Mouse (Mus musculus) natural killer cell, adult 2 months (primary cell): ENCODE data around the gene Olfr1164.

Experiments used
- DNase-seq, 2 experiments: peaks; one replicate each; pipeline ENCODE4 v3.0.0; 2022; ENCODE audit warnings: low spot score in 2 of 2

Olfr1164 gene

GRCm38 (mm10) chr2:88093866-88094265 is at the start of gene Olfr1164:
Olfr1164 (minus strand) TSS chr2:88093966.
- DNase-seq = no peak

GRCm38 (mm10) chr2:88128172-88128571 is 34.4 kb upstream of the Olfr1164 start, which contains the start of gene Olfr1166:
Olfr1166 (minus strand) TSS chr2:88128272.
- no peak for DNase-seq

- DNase-seq = no peak
These were observed 22.0 kb downstream of the Olfr1164 start, which contains the start of gene Olfr1163 for GRCm38 (mm10) chr2:88071730-88072129. Olfr1163 (minus strand) TSS chr2:88071830.

GRCm38 (mm10) chr2:88063587-88063986 is 30.2 kb downstream of the Olfr1164 start:
- DNase-seq = no peak

GRCm38 (mm10) chr2:88051029-88051428 is 42.7 kb downstream of the Olfr1164 start, which contains the start of gene Olfr1162:
Olfr1162 (minus strand) TSS chr2:88051129.
- DNase-seq = no peak
